Mouse (Mus musculus) heart, embryonic 14.5 days (tissue): Measurements from ENCODE around the gene Cyp2d22. TPM values are rescaled to one million over a fixed set of nuclear protein-coding genes. Genes with fewer than 3 reads are reported as not detected.

ENCODE experiments used
- ATAC-seq: fragments of 200-750 bp; cut with Nextera tagmentation; 2 replicates; pipeline ENCODE4 v1.8.0; 2017; ENCODE audit warnings: low read depth, moderate TSS enrichment; ENCODE audit not compliant: insufficient number of reproducible peaks, insufficient read depth, low FRiP score
- H3K27ac ChIP-seq, 2 experiments: fragments of 200-500 bp in 1 of 2; fragments of 300-500 bp in 1 of 2; sonication (generic) in 1 of 2; replicated peaks in 1 of 2; 2 replicates each; pipeline ENCODE4 v1.5.1; 2012 to 2014; ENCODE audit warnings: low read depth in 2 of 2, low read length in 2 of 2, control low read depth in 1 of 2, mild to moderate bottlenecking in 1 of 2, mixed read lengths in 1 of 2; ENCODE audit not compliant: control insufficient read depth in 1 of 2, insufficient read depth in 1 of 2
- H3K27me3 ChIP-seq: fragments of 300-500 bp; sonication (generic); 2 replicates; pipeline ENCODE4 v1.6.1; 2014; ENCODE audit warnings: mild to moderate bottlenecking, low read length, control low read depth; ENCODE audit not compliant: control insufficient read depth, insufficient read depth
- H3K36me3 ChIP-seq: fragments of 300-500 bp; sonication (generic); 2 replicates; pipeline ENCODE4 v1.6.1; 2014; ENCODE audit warnings: mild to moderate bottlenecking, control low read depth, low read length, mixed read lengths; ENCODE audit not compliant: control insufficient read depth, insufficient read depth
- H3K4me1 ChIP-seq, 2 experiments: fragments of 200-500 bp in 1 of 2; fragments of 300-500 bp in 1 of 2; sonication (generic) in 1 of 2; 2 replicates each; pipeline ENCODE4 v1.6.1; 2012 to 2014; ENCODE audit warnings: low read length in 2 of 2, control low read depth in 1 of 2, mixed read lengths in 1 of 2; ENCODE audit not compliant: control insufficient read depth in 2 of 2, insufficient read depth in 2 of 2
- H3K4me2 ChIP-seq: fragments of 300-500 bp; sonication (generic); 2 replicates; pipeline ENCODE4 v1.6.1; 2014; ENCODE audit warnings: mild to moderate bottlenecking, low read length
- H3K4me3 ChIP-seq, 2 experiments: fragments of 200-500 bp in 1 of 2; fragments of 300-500 bp in 1 of 2; sonication (generic) in 1 of 2; 2 replicates each; pipeline ENCODE4 v1.5.1; 2012 to 2014; ENCODE audit warnings: low read length in 2 of 2, mild to moderate bottlenecking in 2 of 2, control low read depth in 1 of 2, low read depth in 1 of 2, moderate library complexity in 1 of 2; ENCODE audit not compliant: control insufficient read depth in 1 of 2, insufficient read depth in 1 of 2
- H3K9ac ChIP-seq: fragments of 300-500 bp; sonication (generic); 2 replicates; pipeline ENCODE4 v1.6.1; 2014; ENCODE audit warnings: mild to moderate bottlenecking, low read length
- H3K9me3 ChIP-seq: fragments of 300-500 bp; sonication (generic); 2 replicates; pipeline ENCODE4 v1.6.1; 2016; ENCODE audit warnings: low read length, control low read depth; ENCODE audit not compliant: control insufficient read depth
- WGBS: fragments of 180-500 bp; shearing (Covaris S2); extraction: QIAGEN DNeasy Blood & Tissue Kit; methylation state at CpG from one replicate; pipeline ENCODE4 v1.1.7; 2014; 5-methylcytosine and 5-hydroxymethylcytosine counted together
- microRNA-seq: library from miRNA; unstranded; fragments of <30 nt; microRNA quantifications from one replicate; pipeline ENCODE4, GENCODE M21; 2016
- polyA plus RNA-seq: library from polyadenylated mRNA; unstranded; fragments of >200 nt; fragmentation: Nextera tagmentation; extraction: Ambion mirVana; gene quantifications from 2 replicates; pipeline ENCODE4 v1.2.1, GENCODE M21; 2014

Gene Cyp2d22
- polyA plus RNA-seq, 1 experiment from 2014 or later = 9.2 TPM

GRCm38 (mm10) chr15:82322195-82322594 is 57.9 kb downstream of the Cyp2d22 start:
- no peak for ATAC-seq
- Histone ChIP-seq H3K9me3 (no peaks in the 10 kb centered on the region), H3K9ac (no peak overlapping the region), H3K27me3 (no peaks in the 10 kb centered on the region), H3K4me2 (no peak overlapping the region), H3K27ac (no peak overlapping the region), H3K4me1 (no peaks in the 10 kb centered on the region), H3K36me3 (no peaks in the 10 kb centered on the region), H3K4me3 (no peak overlapping the region)
- 81% methylated on average over 8 of the region's 8 CpGs for whole genome bisulfite sequencing

Small RNAs within 50 kb of the gene (microRNA-seq; reads per million reads assigned to microRNA genes)
- gene Gm25990 = not detected
- gene Gm27331 = not detected
- not detected for gene Mir7684

Other genes with a start within 250 kb of the Cyp2d22 start
- gene Srebf2, start 233.1 kb downstream of the Cyp2d22 start, polyA plus RNA-seq = 59.8 and 62.1 TPM in 2 replicates
- 0.22 and 0.42 TPM in 2 replicates for gene Shisa8, start 167.4 kb downstream of the Cyp2d22 start, polyA plus RNA-seq
- 0.11 and 0.16 TPM in 2 replicates for gene Tnfrsf13c, start 155.9 kb downstream of the Cyp2d22 start, polyA plus RNA-seq
- 67.7 and 73.0 TPM in 2 replicates for gene Cenpm, start 135.5 kb downstream of the Cyp2d22 start, polyA plus RNA-seq
- gene 1500009C09Rik, start 127.9 kb downstream of the Cyp2d22 start, polyA plus RNA-seq = not detected in 2 replicates
- 4.7 and 4.9 TPM in 2 replicates for gene Sept3, start 105.4 kb downstream of the Cyp2d22 start, polyA plus RNA-seq
- gene Wbp2nl, start 81.3 kb downstream of the Cyp2d22 start, polyA plus RNA-seq = 0.28 TPM in 1 of 2 replicates, not detected in the other
- gene Naga, start 41.3 kb downstream of the Cyp2d22 start, polyA plus RNA-seq = 47.4 and 48.7 TPM in 2 replicates
- 7.3 and 7.5 TPM in 2 replicates for gene Pheta2, start 41.3 kb downstream of the Cyp2d22 start, polyA plus RNA-seq
- gene Smdt1, start 41.3 kb downstream of the Cyp2d22 start, polyA plus RNA-seq = 365 and 384 TPM in 2 replicates
- 667 and 735 TPM in 2 replicates for gene Ndufa6, start 25.9 kb downstream of the Cyp2d22 start, polyA plus RNA-seq
- not detected in 2 replicates for gene Cyp2d11, start 13.8 kb upstream of the Cyp2d22 start, polyA plus RNA-seq
- gene Cyp2d10, start 26.9 kb upstream of the Cyp2d22 start, polyA plus RNA-seq = not detected in 2 replicates
- not detected in 2 replicates for gene Cyp2d9, start 53.2 kb upstream of the Cyp2d22 start, polyA plus RNA-seq
- not detected in 2 replicates for gene Cyp2d12, start 174.8 kb upstream of the Cyp2d22 start, polyA plus RNA-seq
- gene Cyp2d34, start 240.7 kb upstream of the Cyp2d22 start, polyA plus RNA-seq = not detected in 2 replicates